Mouse (Mus musculus) left cerebral cortex, adult 2 months (tissue): ENCODE measurements around the gene Prrg2. TPM values are rescaled to one million over a fixed set of nuclear protein-coding genes. Genes with fewer than 3 reads are reported as not detected.
"Not testable (repeated sequence)": the region's sequence is repeated elsewhere in the genome, so short reads cannot be mapped to it uniquely, and the experiment has no call there.

Experiments
- DNase-seq, 2 experiments: peaks; one replicate each; pipeline ENCODE4 v3.0.0; 2021 to 2022; ENCODE audit warnings: low spot score in 2 of 2, mixed read lengths in 1 of 2; ENCODE audit errors: extremely low spot score in 1 of 2
- H3K27ac ChIP-seq: fragments of 200-600 bp; 2 replicates; pipeline ENCODE4 v1.8.1; 2022
- H3K4me3 ChIP-seq: fragments of 200-600 bp; 2 replicates; pipeline ENCODE4 v1.8.1; 2022
- CTCF ChIP-seq: fragments of 200-600 bp; IDR thresholded peaks from 2 replicates; pipeline ENCODE4 v1.8.1; 2022; ENCODE audit warnings: antibody characterized with exemption, mild to moderate bottlenecking, moderate library complexity
- intact Hi-C: fragments of 180-260 bp; cut with DNase I; formaldehyde crosslinking; loops from one replicate; pipeline ENCODE4 v1.15.1; 2025
- long read RNA-seq, 2 experiments: library from polyadenylated mRNA; stranded (forward); transcript quantifications; one replicate each; pipeline ENCODE4 v2.0.0; 2021; ENCODE audit warnings: borderline mapping rate in 2 of 2
- total RNA-seq, 2 experiments: library from RNA; stranded (reverse); gene quantifications; 2 replicates each; pipeline ENCODE4 v1.2.3; 2021

Prrg2 gene
- total RNA-seq = 10 to 100 TPM in 1 of 2 experiments, 1 to 10 TPM in 1; 9.0 to 10.4 TPM
- long read RNA-seq, experiment 1, partial matches to known transcripts = 4 of 12 reads
- long read RNA-seq, experiment 1, other reads (novel, unspliced or antisense) = 7 of 12 reads
- long read RNA-seq, experiment 2, partial matches to known transcripts = 1 of 5 reads
- long read RNA-seq, experiment 2, other reads (novel, unspliced or antisense) = 0 of 5 reads

DNA sequence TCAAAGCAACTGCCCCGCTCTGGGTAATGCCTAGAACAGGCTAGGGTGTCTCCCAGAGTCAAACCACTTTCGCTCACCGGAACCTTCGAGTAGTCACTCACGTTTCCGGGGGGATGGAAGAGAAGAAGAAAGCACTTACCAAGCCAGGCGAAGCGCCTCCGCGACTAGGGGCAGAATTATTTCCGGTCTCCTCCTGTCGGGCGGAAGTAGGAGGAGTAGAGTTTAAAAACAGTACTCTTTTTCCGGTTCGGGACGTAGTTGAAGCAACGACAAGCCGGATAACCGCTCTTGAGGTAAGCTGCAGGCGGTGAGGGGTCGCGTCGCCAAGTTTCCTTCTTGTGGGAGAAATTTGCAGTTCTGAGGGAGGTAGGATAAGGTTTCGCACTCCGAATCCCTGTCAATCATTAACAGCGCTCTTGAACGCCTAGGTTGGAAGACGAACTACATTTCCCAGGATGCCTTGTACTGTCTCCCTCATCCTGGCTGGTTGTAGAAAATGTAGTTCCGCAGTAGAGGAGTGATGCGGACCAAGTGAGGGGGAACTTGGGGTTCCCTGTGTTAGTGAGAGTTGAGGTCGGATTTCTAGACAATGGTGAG, at the start of gene Prrg2, which contains the start of gene Nosip:
Gene Prrg2 (minus strand): TSS at position 439 of the 597 bp plus-strand sequence.
Gene Nosip (plus strand): TSS at position 191 of the 597 bp plus-strand sequence.
- DNase-seq = peak; percentile 91 to 94
- H3K27ac ChIP-seq = peak within 1 kb of the TSS; percentile 99
- intact Hi-C loops = no loop called here

DNA sequence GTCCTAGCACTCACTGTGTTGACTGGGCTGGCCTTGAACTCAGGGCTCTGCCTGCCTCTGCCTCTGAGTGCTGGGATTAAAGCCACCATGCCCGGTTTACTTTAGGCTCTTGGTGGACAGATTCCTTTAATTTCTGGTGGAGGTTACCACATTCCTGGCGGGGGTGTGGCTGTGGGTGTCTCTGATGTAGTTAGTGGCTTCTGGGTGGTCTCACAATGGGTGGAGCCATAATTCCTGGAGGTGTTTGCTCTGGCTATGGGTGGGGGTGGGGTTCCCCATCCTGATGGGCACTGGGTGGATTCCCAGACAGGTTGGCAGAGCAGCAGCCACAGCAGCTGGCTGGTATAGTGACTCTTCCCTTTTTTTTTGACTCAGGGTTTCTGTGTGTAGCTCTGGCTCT, 49.5 kb upstream of the Prrg2 start:
- intact Hi-C loops = no loop called here
- Histone ChIP-seq H3K27ac (no peak overlapping the region), H3K4me3 (no peak overlapping the region)
- TF ChIP-seq CTCF = no peak
- no peak for DNase-seq

More for the DNA sequence above, at the start of gene Prrg2, which contains the start of gene Nosip:
- peak within 1 kb of the TSS; percentile 55 for H3K4me3 ChIP-seq
- no peak; the same call in 1 of the 2 replicates for TF ChIP-seq CTCF

DNA sequence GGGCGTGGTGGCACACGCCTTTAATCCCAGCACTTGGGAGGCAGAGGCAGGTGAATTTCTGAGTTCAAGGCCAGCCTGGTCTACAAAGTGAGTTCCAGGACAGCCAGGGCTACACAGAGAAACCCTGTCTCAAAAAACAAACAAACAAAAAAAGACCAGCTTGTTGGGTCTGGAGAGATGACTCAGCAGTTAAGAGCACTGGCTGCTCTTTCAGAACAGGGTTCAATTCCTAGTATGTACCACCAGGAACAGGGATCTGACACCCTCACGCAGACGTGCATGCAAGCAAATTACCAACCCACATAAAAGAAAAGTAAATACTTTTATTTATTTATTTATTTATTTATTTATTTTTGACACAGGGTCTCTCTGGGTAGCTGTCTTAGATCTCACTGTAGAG, 47.6 kb upstream of the Prrg2 start:
- H3K4me3 ChIP-seq, intact Hi-C loops, H3K27ac ChIP-seq, DNase-seq: not testable (repeated sequence)

DNA sequence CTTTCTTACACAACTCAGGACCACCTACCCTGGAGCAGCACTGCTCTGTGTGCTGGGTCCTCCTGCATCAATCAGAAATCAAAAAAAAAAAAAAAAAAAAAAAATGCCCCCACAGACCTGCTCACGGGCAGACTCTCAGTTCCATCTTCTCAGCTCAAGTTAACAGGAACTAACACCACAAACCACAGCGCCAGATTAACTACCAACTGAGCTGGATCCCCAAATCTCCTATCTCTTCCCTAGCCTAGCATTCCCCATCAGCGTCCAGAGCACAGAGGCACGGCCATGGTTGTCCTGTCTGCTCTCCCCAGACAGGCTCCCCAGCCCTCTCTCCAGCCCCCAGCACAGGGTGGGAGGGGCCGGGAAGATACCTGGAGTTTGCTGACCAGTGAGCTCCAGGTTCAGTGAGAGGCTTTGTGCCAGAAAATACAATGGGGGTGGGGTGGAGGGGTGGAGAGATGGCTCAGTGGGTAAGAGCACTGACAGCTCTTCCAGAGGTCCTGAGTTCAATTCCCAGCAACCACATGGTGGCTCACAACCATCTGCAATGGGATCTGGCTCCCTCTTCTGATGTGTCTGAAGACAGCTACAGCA, 44.7 kb upstream of the Prrg2 start:
- H3K4me3 ChIP-seq = no peak overlapping the region
- DNase-seq = no peak
- no peak overlapping the region for H3K27ac ChIP-seq
- TF ChIP-seq CTCF = no peak
- intact Hi-C loops = no loop called here

DNA sequence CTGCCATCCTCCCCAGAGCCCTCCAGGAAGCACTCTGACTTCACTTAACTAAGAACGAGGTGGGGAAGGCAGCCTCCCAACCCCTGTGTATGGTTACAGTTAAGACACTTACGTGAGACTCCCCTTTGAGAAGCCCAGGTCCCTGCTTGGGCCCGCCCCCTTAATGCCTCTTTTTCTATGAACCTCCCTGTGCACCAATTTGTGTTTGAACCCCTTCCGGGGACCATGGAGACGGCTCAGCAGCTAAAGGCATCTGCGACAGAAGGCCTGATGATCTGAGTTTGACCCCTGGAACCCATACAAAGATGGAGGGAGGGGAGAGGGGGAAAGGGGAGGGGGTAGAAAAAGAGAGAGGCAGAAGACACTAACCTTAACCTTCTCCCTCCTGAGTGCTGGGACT, 44.0 kb upstream of the Prrg2 start:
- no peak for TF ChIP-seq CTCF
- intact Hi-C loops = no loop called here
- no peak for DNase-seq
- Histone ChIP-seq H3K27ac (no peak overlapping the region), H3K4me3 (no peak overlapping the region)

DNA sequence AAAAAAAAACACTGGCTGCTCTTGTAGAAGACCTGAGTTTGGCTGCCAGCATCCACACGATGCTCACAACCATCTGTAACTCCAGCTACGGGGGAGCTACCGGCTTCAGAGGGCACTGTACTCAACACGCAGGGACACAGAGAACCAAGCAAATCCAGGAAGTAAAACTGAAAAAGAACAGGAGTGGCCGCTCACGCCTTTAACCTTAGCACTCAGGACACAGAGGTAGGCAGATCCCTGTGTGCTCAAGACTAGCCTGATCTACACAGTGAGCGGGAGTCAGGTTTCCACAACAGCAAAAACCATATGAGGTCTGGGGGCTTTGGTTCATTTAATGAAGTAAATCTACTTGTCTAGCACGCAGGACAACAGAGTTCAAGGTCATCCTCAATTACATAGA, 43.0 kb upstream of the Prrg2 start:
- DNase-seq = no peak
- intact Hi-C loops = no loop called here
- H3K4me3 ChIP-seq = no peak overlapping the region

DNA sequence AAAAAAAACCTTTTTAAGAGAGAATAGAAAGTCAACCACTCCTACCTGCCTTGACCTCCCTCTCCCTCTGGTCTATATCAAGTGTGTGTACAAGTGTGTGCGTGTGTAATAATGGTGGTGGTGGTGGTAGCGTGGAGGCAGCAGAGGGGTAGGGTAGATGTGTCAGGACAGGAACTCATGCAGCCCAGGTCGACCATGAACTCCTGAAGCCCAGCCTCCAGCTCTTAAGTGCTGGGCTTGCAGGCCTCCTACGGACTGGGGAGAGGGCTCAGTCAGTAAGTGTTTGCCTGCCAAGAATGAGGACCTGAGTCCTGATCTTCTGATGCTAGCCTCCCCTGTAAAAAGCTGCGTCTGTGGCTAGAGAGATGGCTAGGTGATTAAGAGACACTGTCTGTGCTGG, 42.5 kb upstream of the Prrg2 start:
- no peak overlapping the region for H3K27ac ChIP-seq

More for the DNA sequence above, 43.0 kb upstream of the Prrg2 start:
- no peak for TF ChIP-seq CTCF
- H3K27ac ChIP-seq = no peak overlapping the region

DNA sequence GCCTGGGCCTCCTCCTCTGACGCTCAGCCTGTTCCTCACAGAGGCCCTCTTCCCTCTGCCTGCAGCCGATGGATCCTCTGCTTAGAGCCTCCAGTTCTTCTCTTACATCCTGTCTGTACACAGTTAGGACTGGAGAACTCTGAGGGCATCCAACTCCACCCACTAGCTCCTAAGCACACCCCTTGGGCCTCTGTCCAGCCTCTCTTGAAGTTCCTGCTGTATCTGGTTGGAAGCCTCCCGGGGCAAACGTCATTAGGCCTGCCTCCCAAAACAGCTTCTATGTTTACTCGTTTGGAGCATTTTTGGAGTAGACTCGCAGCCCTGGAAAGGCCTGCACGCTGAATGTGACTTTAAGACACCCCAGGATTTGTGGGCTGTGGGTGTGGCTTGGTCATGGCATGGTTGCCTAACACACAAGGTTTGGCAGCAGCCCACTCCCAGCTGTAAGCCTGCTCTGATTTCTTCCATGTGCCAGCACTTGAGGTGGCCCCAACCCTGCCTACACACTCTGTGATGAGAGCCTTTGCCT, 41.2 kb upstream of the Prrg2 start, which contains the start of gene Fcgrt:
Gene Fcgrt (minus strand): TSS at position 200 of the 529 bp plus-strand sequence.
- H3K4me3 ChIP-seq = peak within 1 kb of the TSS; percentile 39
- H3K27ac ChIP-seq = peak within 1 kb of the TSS; percentile 54; the same call in 1 of the 2 replicates
- no peak for TF ChIP-seq CTCF
- intact Hi-C loops = no loop called here
- peak; percentile 25 to 46 for DNase-seq

More for the DNA sequence above, 42.5 kb upstream of the Prrg2 start:
- intact Hi-C loops = no loop called here
- no peak overlapping the region for H3K4me3 ChIP-seq
- TF ChIP-seq CTCF = no peak
- DNase-seq = no peak

DNA sequence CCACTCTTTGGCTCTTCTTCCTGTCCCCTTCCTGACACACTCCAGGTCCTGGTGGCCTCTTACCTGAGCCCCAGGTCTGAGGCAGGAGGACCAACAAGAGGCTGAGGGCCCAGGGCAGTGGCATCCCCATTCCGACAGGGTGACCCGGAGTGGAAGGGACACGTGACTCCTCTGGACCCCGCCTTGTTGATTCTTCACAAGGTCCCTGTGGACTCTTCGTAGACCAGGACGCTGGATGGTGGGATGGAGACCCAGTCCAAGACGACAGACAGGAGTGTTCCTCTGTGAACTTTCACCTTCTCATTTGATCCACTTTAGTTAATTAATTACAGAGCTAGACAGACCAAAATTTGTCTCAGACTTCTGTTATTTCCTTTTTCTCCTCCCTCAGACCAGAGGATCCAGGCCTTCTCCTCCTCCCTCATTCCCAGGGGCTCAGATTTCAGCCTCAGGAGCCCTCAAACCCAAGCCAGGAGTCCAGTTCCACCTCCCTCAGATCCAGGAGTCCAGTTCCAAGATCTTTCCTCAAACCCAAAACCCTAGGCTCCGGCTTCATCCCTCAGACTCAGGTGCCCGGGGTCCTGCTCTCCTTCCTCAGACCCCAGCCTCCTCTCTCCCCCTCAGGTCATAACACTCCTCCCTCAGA, 40.6 kb upstream of the Prrg2 start:
- peak overlapping the region; percentile 54; the same call in 1 of the 2 replicates for H3K27ac ChIP-seq
- TF ChIP-seq CTCF = no peak
- intact Hi-C loops = no loop called here
- H3K4me3 ChIP-seq = peak overlapping the region; percentile 39
- no peak for DNase-seq

DNA sequence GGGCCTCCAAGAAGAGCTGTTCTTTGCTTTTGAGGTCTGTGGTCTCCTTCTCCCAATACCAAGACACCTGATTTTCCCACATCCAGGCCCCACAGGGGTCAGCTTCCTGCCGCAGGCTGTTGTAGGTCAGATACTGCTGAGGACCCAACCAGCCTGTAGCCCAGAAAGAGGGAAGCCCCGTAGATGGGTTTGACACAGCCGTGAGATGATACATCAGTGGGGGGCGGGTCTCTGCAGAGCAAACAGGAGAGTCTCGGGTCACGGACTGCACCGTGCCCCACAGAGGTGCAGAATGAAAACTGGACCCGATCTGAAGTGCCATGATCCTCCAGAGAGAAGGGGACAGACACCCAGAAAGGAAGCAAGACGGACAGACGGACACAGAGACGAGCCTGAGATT, 40.0 kb upstream of the Prrg2 start:
- Histone ChIP-seq H3K4me3 (peak overlapping the region; percentile 39), H3K27ac (no peak overlapping the region)
- DNase-seq = no peak
- no peak for TF ChIP-seq CTCF
- intact Hi-C loops = no loop called here

DNA sequence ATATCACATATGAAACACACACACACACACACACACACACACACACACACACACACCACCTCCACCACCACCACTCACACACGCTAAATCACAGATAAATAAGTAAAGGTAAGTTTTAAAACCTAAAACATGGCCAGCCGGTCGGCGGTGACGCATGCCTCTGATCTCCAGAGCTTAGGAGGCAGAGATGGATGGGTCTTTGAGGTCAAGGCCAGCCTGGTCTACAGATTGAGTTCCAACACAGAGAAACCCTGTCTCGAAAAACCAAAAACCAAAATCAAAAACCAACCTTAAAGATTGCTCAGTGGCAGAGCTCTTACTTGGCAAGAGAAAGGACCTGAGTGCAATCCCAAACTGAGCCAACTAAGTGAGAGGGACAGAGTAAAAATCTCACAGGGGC, 37.6 kb upstream of the Prrg2 start:
- intact Hi-C loops = no loop called here
- Histone ChIP-seq H3K27ac (no peak overlapping the region), H3K4me3 (no peak overlapping the region)
- no peak for TF ChIP-seq CTCF
- no peak for DNase-seq
